Mouse (Mus musculus) ES-Bruce4 (cell line): ENCODE results near the gene Sugt1. TPM values are rescaled to one million over a fixed set of nuclear protein-coding genes. Genes with fewer than 3 reads are reported as not detected.

Experiments
- H3K27ac ChIP-seq: 2 replicates; pipeline ENCODE4 v1.5.1; 2012; ENCODE audit warnings: low read length, inconsistent platforms; ENCODE audit not compliant: insufficient read depth
- H3K27me3 ChIP-seq: 2 replicates; pipeline ENCODE4 v1.6.1; 2012; ENCODE audit warnings: mild to moderate bottlenecking, low read length, inconsistent platforms; ENCODE audit not compliant: control insufficient read depth, poor library complexity, insufficient read depth, severe bottlenecking
- H3K36me3 ChIP-seq: 2 replicates; pipeline ENCODE4 v1.6.1; 2012; ENCODE audit warnings: inconsistent platforms, mild to moderate bottlenecking, low read length, moderate library complexity; ENCODE audit not compliant: control insufficient read depth, poor library complexity, insufficient read depth, severe bottlenecking
- H3K4me1 ChIP-seq: one replicate; pipeline ENCODE4 v1.8.1; 2011; ENCODE audit warnings: low read length; ENCODE audit not compliant: control insufficient read depth, insufficient read depth
- H3K4me3 ChIP-seq: 2 replicates; pipeline ENCODE4 v1.5.1; 2011; ENCODE audit warnings: low read depth, mild to moderate bottlenecking, low read length
- H3K9ac ChIP-seq: 2 replicates; pipeline ENCODE4 v1.6.1; 2012; ENCODE audit warnings: low read depth, mild to moderate bottlenecking, inconsistent platforms; ENCODE audit not compliant: poor library complexity, severe bottlenecking
- H3K9me3 ChIP-seq: replicated peaks from 2 replicates; pipeline ENCODE4 v1.6.1; 2012; ENCODE audit warnings: mild to moderate bottlenecking, low read length, inconsistent platforms; ENCODE audit not compliant: control insufficient read depth, poor library complexity, insufficient read depth, severe bottlenecking
- CTCF ChIP-seq: IDR thresholded peaks from one replicate; pipeline ENCODE4 v1.8.1; 2011; ENCODE audit warnings: low read depth, low read length
- EP300 ChIP-seq: IDR thresholded peaks from 2 replicates; pipeline ENCODE4 v1.6.1; 2011; ENCODE audit warnings: low read depth, low read length; ENCODE audit not compliant: insufficient read depth
- POLR2A ChIP-seq: IDR thresholded peaks from one replicate; pipeline ENCODE4 v1.8.1; 2011; ENCODE audit warnings: low read length; ENCODE audit not compliant: insufficient read depth
- polyA plus RNA-seq: library from polyadenylated mRNA; stranded (reverse); fragments of >200 nt; gene quantifications from 2 replicates; pipeline ENCODE4 v1.2.4, GENCODE M21; 2011; ENCODE audit warnings: low read depth; ENCODE audit not compliant: missing spikeins, insufficient read depth, insufficient read length

Sugt1 gene
- polyA plus RNA-seq, 1 experiment, result 265 TPM

- no peak for TF ChIP-seq CTCF
- TF ChIP-seq EP300, result no peak
- TF ChIP-seq POLR2A, result no peak
- peaks cover 67% of the 10 kb centered on the region for H3K36me3 ChIP-seq
- no peaks in the 10 kb centered on the region for H3K9me3 ChIP-seq
Measured at GRCm38 (mm10) chr14:79608286-79608685, 20.8 kb downstream of the Sugt1 start.

DNA sequence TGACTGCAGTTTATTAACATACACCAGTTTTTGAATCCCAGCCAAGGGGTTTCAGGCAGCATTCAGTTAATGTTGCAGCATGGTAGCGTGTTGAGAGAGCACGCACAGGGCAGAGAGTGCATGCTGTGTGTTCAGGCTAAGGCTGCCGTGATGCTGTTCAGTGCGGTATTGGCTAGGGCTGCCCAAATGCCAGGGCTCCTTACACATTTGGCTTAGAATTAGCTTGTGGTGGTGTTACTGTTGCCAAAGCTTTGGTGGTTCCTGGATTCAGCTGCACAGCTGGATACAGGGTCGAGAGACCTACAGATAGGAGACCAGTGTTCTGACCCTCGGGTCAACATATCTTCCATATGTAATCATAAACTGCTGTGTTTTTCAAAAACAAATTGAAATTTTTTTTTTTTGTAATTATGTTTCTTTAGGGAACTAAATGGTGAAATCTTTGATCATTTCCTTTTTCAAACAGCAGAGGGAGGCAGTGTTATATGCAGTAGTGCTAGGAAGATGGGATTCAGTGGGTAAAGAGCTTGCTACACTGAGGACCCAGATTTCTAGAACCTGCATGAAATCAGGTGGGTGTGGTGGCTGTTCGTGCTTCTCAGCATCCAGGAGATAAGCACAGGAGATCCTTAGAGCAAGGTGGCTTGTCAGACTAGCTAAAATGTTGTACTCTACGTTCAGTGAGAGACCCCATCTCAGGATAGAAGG, 29.8 kb downstream of the Sugt1 start:
- Histone ChIP-seq H3K9ac (no peak overlapping the region), H3K36me3 (peaks cover 40% of the 10 kb centered on the region), H3K4me3 (no peak overlapping the region), H3K4me1 (no peaks in the 10 kb centered on the region), H3K27me3 (no peaks in the 10 kb centered on the region), H3K27ac (no peak overlapping the region), H3K9me3 (no peaks in the 10 kb centered on the region)
- TF ChIP-seq EP300 (no peak), POLR2A (no peak), CTCF (no peak)

More at GRCm38 (mm10) chr14:79608286-79608685, 20.8 kb downstream of the Sugt1 start:
- no peaks in the 10 kb centered on the region for H3K4me1 ChIP-seq
- no peak overlapping the region for H3K9ac ChIP-seq
- no peaks in the 10 kb centered on the region for H3K27me3 ChIP-seq
- no peak overlapping the region for H3K4me3 ChIP-seq
- H3K27ac ChIP-seq, result no peak overlapping the region

- Histone ChIP-seq H3K9ac (no peak overlapping the region), H3K9me3 (no peaks in the 10 kb centered on the region), H3K4me3 (no peak overlapping the region), H3K27me3 (no peaks in the 10 kb centered on the region), H3K4me1 (no peaks in the 10 kb centered on the region), H3K36me3 (peaks cover 35% of the 10 kb centered on the region), H3K27ac (no peak overlapping the region)
- TF ChIP-seq CTCF (no peak), EP300 (no peak), POLR2A (no peak)
Measured at GRCm38 (mm10) chr14:79619802-79620201, 32.3 kb downstream of the Sugt1 start.

GRCm38 (mm10) chr14:79621143-79621542, 33.7 kb downstream of the Sugt1 start:
- Histone ChIP-seq H3K9me3 (no peaks in the 10 kb centered on the region), H3K36me3 (peaks cover 42% of the 10 kb centered on the region), H3K4me3 (no peak overlapping the region), H3K4me1 (no peaks in the 10 kb centered on the region), H3K27me3 (no peaks in the 10 kb centered on the region), H3K27ac (no peak overlapping the region), H3K9ac (no peak overlapping the region)
- TF ChIP-seq POLR2A (no peak), CTCF (no peak), EP300 (no peak)

GRCm38 (mm10) chr14:79632330-79632729, 44.8 kb downstream of the Sugt1 start:
- Histone ChIP-seq H3K27me3 (no peaks in the 10 kb centered on the region), H3K27ac (no peak overlapping the region), H3K9ac (no peak overlapping the region), H3K4me1 (no peaks in the 10 kb centered on the region), H3K36me3 (peaks cover 8% of the 10 kb centered on the region), H3K4me3 (no peak overlapping the region), H3K9me3 (no peaks in the 10 kb centered on the region)
- TF ChIP-seq CTCF (no peak), POLR2A (no peak), EP300 (no peak)

GRCm38 (mm10) chr14:79633196-79633595, 45.7 kb downstream of the Sugt1 start:
- Histone ChIP-seq H3K9ac (no peak overlapping the region), H3K27ac (no peak overlapping the region), H3K36me3 (peaks cover 3% of the 10 kb centered on the region), H3K9me3 (no peaks in the 10 kb centered on the region), H3K4me1 (no peaks in the 10 kb centered on the region), H3K27me3 (no peaks in the 10 kb centered on the region), H3K4me3 (no peak overlapping the region)
- TF ChIP-seq CTCF, result no peak
- TF ChIP-seq EP300, result no peak
- TF ChIP-seq POLR2A, result no peak
